Mouse (Mus musculus) kidney, postnatal 10 days (tissue): ENCODE results near the gene Qdpr.
A peak's percentile ranks its signal among the peaks of the same experiment; 100 is the strongest.

Experiments
- DNase-seq: peaks from one replicate; pipeline ENCODE4 v3.0.0; 2021; ENCODE audit warnings: mixed read lengths

Qdpr gene

GRCm38 (mm10) chr5:45449831-45450716 lies at the start of gene Qdpr:
Qdpr (minus strand) TSS chr5:45450236.
- peak; percentile 99 for DNase-seq

GRCm38 (mm10) chr5:45497564-45497963 lies 47.5 kb upstream of the Qdpr start:
- no peak for DNase-seq

DNA sequence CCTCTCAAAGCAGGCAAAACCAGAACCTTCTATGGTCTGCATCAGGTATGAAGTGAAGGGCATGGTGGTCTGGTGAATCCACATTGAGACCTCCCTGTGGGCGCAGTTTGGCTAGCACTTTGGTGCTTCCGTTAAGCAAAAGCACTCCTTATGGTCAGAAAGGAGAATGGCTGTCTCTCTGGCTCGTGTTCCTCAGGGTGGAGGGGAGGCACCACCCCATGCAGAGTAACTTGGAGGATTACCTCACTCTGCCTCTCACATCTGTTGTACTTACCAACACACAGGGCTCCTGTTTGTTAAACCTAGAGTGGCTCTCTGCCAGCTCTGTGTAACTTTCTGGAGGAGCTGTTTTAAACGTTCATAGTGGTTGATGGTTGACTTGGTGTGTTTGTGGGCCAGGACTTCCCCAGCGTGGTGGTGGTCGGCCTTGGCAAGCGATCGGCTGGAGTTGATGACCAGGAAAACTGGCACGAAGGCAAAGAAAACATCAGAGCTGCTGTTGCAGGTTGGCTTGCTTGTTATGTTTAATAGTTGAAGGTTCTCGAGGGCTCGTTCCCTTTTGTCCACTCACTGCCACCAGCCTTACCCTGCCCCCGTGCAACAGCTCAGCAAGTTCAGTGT lies 47.0 kb upstream of the Qdpr start:
- no peak for DNase-seq

GRCm38 (mm10) chr5:45496479-45496878 lies 46.4 kb upstream of the Qdpr start:
- no peak for DNase-seq

DNA sequence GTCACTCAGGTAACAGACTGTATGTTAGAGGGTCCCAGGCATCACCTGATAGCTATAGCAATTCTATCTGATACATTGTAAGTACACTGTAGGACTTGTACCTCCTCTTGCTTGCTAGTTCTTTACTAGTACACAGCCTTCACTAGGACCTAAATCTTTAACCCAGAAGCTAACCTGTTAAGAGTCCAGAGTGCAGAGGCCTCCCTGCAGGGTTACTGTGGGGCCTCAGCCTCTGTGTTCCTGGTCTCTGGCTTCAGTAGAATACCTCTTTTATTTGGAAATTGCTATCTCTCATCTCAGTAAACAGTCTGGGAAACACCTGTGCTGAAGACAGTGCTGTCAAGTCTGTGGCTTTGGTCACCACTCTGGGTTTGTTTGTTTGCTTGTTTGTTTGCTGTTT lies 46.0 kb upstream of the Qdpr start:
- no peak for DNase-seq

- no peak for DNase-seq
Observed at GRCm38 (mm10) chr5:45495429-45495975, 45.5 kb upstream of the Qdpr start.

DNA sequence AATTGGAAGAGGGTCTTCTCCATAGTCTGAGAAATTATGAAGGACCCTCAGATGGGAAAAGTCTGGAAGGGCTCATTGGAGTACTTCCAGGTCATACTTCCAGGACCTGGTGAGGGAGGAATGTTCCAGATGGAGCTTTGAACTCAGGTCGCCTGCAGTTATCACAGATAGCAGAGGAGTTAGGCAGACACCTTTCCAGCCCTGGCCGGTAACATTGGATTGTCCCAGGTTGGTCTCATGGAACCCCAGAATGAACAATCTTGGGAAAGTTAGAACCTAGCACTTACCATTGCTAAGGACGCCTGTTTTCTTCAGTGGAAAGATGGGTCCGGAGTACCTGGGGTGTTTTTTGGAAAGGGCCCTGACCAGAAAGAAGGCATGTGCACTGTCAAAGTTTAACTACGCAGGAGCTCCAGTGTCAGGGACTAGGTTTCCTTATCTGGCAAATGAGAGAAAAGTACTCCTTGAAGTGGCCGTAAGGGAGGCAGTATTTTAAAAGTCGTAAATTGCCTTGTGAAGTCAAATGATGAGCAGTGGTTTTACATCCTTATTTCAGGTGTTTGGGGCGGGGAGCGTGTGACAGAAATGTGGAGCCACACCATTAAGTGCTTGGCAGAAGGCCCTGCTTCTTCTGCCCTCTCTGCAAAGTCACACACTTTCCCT lies 44.2 kb upstream of the Qdpr start:
- DNase-seq = no peak

DNA sequence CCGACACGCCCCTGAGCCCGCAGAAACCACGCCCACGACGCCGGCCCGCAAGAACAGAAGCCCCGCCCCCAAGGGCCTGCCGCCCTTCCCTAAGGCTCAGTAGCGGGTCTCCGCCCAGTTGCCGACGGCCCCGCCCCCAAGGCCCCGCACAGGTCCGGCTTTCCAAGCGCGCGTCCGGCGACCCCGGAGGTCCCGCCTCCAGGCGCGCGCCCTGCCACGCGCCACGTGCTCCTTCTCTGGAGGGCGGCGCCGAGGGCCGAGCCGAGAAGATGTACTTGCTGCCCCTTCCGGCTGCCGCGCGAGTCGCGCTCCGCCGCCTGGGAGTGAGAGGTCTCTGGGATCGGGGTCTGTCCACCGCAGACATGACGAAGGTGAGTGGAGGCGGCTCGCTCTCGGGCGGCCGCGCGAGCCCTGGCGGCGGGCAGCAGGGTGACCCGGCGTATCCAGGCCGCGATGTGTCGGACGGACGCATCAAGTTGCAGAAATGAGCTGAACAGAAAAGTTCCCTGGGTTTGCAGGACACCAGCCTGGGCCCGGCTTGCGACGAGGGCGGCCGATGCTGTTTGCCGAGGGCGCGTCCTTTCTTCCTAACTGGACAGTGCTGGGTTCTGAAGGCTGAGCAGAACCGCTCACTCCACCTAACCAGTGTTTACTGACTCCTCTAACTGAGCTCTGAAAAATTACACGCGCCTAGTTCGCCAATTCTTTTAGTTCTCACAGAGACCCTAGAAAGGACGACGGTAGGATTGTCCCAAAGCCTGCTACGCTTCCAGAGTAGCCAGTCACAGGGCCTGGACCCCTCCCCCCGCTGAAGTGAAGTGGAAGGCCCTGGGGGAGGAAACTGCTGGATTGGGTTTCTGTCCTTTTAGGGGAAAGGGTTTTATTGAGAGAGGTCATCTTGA lies 43.4 kb upstream of the Qdpr start, which contains the start of gene Lap3:
TSS of gene Lap3 (plus strand) at position 184 of the 902 bp plus-strand sequence.
- peak; percentile 100 for DNase-seq

- no peak for DNase-seq
Observed at GRCm38 (mm10) chr5:45491776-45492175, 41.7 kb upstream of the Qdpr start.

GRCm38 (mm10) chr5:45483654-45484053 lies 33.6 kb upstream of the Qdpr start:
- DNase-seq = no peak

DNA sequence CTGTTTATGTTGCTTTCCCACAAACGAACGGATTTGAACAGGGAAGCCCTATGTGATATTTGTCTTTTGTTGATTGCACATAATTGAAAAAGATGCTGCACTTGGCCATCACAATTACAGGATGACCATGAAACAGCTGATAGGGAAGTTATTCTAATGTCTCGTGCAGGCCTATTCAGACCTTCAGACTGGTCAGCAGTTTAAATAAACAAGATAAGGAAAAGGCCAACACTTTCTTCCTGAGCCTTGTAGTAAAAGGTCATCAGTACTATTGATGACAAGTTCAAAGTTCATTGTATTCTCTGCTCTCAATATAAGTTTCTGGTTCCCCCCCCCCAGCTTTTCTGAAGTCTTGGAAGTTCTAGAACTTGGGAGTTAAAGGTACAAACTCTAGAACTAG lies 32.6 kb upstream of the Qdpr start:
- DNase-seq = no peak

DNA sequence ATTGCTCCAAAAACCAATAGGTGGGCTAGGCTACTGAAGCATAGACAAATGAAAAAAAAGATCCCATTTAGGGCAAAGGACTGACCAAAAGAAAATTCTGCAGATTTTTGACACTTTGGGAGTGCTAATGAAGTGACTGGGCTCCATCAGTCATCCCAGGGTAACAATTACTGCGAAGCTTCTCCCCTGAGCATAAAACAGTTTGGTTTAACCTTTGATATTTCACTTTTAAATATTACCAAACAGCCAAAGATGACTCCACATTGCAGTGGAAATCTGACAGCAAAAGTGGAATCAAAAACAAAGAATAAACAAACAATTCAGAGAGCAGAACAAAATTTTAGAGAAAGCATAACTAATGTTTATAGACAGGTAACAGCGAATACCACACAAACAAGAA lies 31.1 kb upstream of the Qdpr start:
- DNase-seq = no peak

GRCm38 (mm10) chr5:45480066-45480465 lies 30.0 kb upstream of the Qdpr start:
- DNase-seq = no peak

DNA sequence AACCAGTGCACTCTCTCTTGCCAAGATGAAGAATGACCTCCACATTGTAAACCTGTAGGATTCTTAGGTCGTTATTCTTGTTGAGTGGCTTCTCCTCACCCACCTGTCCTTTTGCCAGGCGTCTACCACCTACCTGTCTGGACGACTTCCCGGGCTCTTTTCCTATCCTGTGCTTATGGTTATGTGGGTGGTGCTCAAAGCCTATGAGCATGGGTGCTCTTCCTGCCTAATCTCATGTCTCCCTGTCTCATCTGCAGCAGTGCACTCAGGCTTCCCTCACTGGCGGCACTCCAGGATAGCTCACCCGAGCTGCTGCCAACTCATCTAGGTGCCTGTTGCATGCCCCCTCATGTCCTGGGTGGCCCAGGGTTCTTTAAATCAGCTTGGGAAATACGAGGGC lies 27.6 kb upstream of the Qdpr start:
- no peak for DNase-seq

DNA sequence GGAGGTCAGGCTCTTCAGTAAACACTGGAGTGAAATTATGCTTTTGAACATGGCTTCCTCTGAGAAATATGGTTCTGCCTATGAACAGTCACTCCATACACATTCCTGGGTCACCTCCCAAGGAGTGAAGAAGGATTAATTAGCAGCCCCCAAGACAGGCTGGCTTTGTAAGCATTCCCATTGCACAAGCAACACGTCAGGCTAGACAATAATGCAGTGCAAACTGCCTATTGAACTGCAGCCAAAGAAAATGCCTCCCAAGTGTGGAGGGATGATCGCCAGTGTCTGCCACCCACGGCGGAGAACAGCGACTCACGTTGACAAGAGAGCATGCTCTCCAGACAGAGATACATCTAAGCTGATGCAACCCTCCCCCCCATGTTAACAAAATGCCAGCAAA lies 26.3 kb upstream of the Qdpr start:
- no peak for DNase-seq

DNA sequence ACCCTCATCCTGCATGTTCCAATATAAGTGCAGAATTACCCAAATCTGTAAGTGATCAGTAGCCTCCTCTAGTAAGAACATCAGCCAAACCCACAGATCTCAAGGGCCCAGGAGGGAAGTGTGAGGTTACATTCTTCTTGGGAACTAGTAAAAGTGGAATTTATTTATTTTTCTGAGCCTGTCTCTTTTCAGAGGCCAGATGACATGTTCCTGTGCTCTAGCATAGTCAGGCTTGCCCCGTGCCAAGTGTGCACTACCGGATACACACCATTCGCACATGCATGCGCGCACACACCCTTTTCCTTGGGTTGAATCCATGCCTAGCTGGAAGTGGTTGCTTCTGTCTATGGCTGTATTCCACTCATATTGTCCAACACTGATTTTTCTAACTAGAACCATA lies 25.7 kb upstream of the Qdpr start:
- DNase-seq = no peak

- DNase-seq = no peak
Observed at GRCm38 (mm10) chr5:45474758-45475157, 24.7 kb upstream of the Qdpr start.

DNA sequence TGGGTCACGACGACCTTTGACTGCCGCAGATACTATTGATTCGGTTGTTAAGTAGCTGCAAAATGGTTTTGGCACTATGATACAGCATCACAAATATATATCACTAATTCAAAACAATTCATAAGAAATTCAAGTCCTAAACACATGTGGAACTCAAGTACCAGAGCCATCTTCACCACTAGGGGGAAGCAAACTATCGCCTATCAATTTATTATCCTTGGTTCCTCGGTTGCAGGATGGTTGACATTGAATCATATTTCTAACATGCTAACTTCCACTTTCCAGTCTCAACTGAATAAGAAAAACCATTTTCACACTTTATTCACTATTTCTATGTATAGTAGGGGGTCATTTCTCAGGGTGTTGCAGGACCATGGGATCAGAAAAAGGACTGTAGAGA lies 24.2 kb upstream of the Qdpr start:
- peak; percentile 63 for DNase-seq

DNA sequence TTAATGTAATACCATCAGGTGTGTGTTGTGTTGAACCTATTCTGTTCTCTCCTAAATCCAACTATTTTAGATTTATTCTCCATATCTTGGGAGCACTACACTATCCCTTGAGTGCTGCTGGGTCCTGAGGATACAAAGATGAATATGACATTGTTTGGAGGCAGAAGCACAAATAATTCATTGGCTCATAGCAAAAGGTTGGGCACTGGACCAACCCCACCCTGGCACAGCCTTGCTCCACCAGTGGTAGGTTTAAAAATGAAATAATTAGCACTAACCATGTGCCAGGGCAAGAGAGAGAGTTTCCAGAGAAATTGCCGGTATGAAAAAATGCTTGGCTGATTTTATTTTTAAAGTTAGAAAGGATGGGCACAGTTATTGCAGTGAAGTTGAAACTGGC lies 23.5 kb upstream of the Qdpr start:
- DNase-seq = no peak

DNA sequence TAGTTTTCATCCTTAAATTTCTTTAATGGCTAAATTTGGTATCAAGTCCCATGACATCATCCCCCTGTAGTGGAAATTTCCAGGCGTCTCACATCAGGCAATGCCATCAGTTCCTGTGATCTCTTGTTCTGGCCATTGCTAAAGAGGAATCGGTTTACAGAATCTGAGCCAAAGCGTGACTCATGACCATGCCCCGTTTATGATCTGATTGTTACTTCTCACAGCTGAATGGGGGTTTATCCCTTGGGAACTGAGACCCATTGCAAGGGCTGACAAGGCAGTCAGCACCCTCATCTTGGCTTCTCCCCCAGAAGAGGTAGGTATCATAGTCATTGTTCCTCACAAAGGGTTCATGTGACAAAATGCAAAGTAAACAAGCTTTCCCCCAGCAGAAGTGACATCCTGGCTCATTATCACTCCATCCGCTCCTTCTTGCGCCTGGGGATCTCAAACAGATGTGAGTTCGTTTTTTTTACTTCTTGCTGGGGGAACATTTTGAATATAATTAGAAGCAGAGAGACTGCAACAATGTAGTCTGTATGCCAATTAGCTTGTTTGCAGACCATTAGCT lies 22.9 kb upstream of the Qdpr start:
- DNase-seq = no peak

DNA sequence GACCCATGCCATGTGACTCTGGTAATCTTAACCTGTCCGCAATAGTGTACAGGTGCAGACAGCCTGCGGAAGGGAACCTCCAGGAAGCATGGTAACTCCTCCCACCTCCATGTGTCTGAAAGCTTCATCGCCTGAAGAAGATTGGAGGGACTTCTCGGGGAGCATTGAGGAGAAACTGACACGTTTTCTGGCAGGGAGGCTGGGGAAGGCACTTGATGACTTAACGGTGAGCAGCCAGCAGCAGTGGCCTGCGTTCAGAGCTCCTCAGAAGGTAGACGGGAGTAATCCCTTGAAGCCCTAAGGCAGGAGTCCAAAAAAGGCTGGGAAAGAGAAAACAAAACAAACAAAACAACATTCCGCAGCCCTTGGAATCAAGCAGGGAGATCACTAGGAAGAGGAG lies 4.4 kb upstream of the Qdpr start:
- DNase-seq = no peak

DNA sequence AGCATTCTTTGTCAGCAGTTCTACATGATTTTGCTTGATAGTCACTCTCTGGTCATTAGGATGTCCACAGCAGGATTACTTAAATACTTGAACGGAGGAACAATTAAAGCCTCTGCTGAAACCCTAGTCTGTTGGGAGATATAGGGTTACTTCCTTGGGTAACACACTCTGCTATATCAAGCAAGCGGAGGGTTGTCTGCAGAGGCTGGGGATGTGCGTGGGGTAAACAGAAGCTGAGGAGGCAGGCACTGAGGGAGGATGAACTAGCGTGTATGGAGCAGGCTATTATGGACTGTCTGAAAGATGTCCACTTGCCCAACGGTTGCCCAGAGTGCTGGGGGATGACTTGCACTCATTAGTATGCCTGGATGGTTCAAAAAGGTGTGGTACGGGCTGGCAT lies 3.4 kb upstream of the Qdpr start, which contains the start of gene Clrn2:
TSS of gene Clrn2 (plus strand) at position 301 of the 400 bp plus-strand sequence.
- DNase-seq = no peak
